ENCODE assay signal across 8 mouse cellular contexts in genomic region chr16:30388522-30389209, GRCm38 (mm10). TPM values are rescaled to one million over a fixed set of nuclear protein-coding genes. Genes with fewer than 3 reads are reported as not detected.
DNase-seq lines count a peak whose midpoint lies in the region; ATAC-seq lines count a peak whose summit lies in the region.

No protein-coding gene starts in this region.

- no peaks in the 10 kb centered on the region for H3K27me3 ChIP-seq in hindbrain, embryonic 13.5 days

- WGBS in hindbrain, embryonic 13.5 days, result under 1% methylated on average over 56 of the region's 76 CpGs

- peak; percentile 91 for DNase-seq in R1 (ENCODE audit: low read depth, low spot score)
- peak; percentile 91 to 93 for DNase-seq in cerebellum, postnatal 14 days
- DNase-seq in frontal cortex, postnatal 14 days (ENCODE audit: low spot score in 2 of 2), result peak; percentile 81 to 82
- DNase-seq in layer of hippocampus, postnatal 25 days (ENCODE audit: extremely low spot score in 1 of 2, low spot score in 1 of 2), result peak; percentile 78 to 81
- DNase-seq in lung, postnatal 14 days, result peak; percentile 91
- peak; percentile 91 for DNase-seq in ovary, postnatal 36 days (ENCODE audit: low spot score)
- DNase-seq in thymus, postnatal 14 days, result peak; percentile 98

- H3K27ac ChIP-seq in hindbrain, embryonic 13.5 days, result peak overlapping the region; percentile 87

- H3K4me1 ChIP-seq in hindbrain, embryonic 13.5 days (replicated peaks), result peaks cover 26% of the 10 kb centered on the region

- peak overlapping the region; percentile 96 for H3K4me2 ChIP-seq in hindbrain, embryonic 13.5 days

- H3K36me3 ChIP-seq in hindbrain, embryonic 13.5 days, result peaks cover 11% of the 10 kb centered on the region

- peak overlapping the region; percentile 96 for H3K9ac ChIP-seq in hindbrain, embryonic 13.5 days

- peak overlapping the region; percentile 96 for H3K4me3 ChIP-seq in hindbrain, embryonic 13.5 days

- H3K9me3 ChIP-seq in hindbrain, embryonic 13.5 days, result 0 out of 2 replicates have a peak, but pooled peaks cover 7% of the 10 kb centered on the region

- peak; percentile 88 for ATAC-seq in hindbrain, embryonic 13.5 days (ENCODE audit: low FRiP score)

RNA-seq across cellular contexts. Expression of gene Atp13a3, which starts 17.1 kb away (rescaled TPM):
- polyA plus RNA-seq in hindbrain, embryonic 13.5 days (2015; fragmentation: Nextera tagmentation; extraction: Ambion mirVana), result 7.4 and 7.5 TPM in 2 replicates
- 10 to 100 TPM; 66.3 to 75.4 TPM for total RNA-seq in layer of hippocampus, postnatal 25 days (2021)

Comparison
In these comparisons a context has a peak if more than half of its experiments do, and no peak if none do; other contexts are left out.
1. Peak in every context shown above with its lines: DNase-seq, ATAC-seq, H3K4me3 ChIP-seq and H3K27ac ChIP-seq.